Mouse (Mus musculus) kidney, postnatal 10 days (tissue): ENCODE measurements at regions not wholly inside any gene's neighbourhood (a gene's known extent, or its start where the extent isn't known, plus 50 kb on each side); places are given as distances from the start of the nearest gene placed in this dataset.

Experiments used
- DNase-seq: peaks from one replicate; pipeline ENCODE4 v3.0.0; 2021; ENCODE audit warnings: mixed read lengths

DNA sequence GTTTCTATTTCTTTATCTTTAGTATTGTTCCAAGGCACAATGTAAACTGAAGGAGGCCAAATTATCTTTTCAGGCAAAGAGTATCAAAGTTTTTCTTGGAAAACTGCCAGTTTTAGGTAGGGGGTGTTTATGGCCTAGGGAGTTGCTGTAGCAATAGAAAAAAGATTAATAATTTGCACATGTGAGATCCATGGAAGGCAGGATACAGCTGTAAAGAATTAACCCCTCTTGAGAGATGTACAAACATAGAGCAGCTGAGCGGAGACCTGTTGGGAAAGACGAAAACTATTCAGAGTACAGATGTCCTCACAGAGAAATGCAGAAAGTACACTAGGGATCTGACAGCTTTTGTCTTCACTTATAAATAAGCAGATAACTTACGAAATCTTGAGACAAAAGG lies 176.8 kb downstream of the Fign start:
- no peak for DNase-seq

DNA sequence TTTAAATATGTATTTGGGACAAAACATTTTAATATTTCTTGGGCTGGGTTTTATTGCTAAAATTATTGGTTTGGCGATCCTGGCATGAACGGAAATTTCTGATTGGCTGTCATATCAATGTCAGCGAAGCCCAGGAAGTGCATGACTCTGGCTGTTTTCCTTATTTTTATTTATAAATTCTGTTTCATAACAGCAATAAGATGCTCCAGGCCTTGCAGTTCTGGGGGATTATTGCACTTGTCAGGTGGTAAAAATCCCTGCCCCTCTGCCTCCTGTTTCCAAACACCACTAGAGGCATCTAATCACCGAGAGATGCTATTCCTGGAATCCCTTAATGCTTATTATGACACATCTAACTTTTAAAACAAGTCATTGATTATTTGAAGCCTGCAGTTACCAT lies 177.8 kb downstream of the Fign start:
- no peak for DNase-seq

DNA sequence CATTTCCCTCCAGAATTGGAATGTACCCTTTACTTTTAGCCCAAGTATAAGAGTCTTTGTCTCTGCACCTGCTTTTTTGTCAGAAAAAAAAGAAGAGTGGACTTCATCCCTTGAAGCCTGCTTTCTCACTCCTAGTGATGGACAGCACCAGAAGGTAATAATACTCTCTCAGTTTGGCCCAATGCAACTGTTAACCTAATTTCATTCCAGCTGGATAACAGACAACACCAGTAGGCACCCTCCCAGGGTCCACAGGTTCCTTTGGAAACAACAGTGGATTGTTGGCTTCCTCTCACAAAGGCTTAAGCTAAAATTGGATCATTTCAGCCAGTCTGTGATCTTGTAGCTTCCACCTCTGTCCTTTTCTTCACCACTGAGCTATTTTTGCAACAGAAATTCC lies 197.2 kb downstream of the Fign start:
- no peak for DNase-seq

DNA sequence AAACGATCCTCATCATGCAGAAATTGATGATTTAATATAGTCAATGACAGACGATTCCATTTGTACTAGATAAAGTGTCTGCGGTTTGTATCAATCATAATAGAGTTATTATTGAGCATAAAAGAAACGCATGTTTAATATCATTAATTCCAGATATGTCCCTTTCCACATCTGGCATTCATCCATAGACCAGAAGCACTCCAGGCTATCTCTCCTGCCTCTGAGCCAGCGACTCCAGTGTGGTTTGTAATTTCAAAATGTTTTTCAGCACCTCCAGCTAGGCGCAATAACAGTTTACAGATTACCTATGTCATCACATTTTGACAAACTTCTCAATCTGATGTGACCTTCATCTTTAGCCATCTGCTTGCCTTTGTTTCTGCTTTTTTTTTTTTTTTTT lies 219.4 kb downstream of the Fign start:
- no peak for DNase-seq

DNA sequence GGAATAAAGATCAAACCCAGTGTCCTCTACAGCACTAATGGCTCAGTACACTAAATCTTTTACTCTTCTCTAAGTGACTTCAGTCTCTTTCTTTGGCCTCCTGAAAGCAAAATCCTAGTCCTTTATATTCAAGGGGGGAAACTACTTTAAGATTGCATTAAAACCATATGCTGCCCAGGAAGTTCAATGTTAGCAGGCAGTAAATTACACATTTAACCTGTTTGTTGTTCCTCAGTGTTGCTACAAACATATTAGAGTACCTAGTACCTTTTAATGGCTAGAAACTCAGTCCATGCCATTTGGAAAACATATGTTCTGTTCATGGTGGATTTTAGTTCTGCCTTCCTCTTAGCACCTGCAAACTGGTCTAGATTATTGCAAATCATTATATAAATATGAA lies 220.5 kb downstream of the Fign start:
- no peak for DNase-seq

DNA sequence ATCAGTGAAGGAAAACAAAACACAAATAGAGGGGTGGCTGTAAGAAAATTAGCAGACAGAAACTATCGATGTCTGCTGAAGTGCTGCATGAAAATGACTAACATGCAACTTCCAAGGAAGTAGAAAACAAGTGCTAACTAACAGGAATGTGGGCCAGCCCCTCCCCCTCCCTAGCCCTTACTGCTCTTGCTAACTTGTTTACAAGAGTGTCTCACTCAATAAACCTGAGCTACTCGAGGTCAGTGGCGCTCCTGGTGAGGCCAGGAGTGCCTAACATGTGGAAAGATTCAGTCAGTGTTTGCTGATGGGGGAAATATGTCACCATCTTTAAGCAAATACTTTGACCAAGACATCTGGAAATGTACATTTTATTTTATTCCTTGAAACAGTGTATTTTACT lies 221.5 kb downstream of the Fign start:
- DNase-seq: peak; percentile 80

DNA sequence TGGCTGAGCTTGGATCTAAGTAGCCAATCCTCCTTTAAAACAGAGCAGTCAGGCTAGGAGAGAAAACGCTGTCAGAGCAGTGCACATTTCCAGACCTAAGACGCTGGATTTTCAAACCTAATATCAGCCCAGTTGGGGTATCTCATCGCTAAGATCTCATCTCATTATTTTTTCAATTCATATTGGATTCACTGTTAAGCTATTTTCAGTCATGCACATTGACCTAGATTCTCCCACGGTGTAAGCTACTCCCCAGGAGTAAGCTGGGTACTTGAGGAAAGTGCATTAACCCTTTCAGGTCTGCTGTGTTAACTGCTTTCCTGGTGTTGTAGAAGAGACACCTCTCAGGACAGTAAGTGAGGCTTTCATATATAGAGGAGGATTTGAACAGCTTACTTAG lies 222.7 kb downstream of the Fign start:
- DNase-seq: no peak

DNA sequence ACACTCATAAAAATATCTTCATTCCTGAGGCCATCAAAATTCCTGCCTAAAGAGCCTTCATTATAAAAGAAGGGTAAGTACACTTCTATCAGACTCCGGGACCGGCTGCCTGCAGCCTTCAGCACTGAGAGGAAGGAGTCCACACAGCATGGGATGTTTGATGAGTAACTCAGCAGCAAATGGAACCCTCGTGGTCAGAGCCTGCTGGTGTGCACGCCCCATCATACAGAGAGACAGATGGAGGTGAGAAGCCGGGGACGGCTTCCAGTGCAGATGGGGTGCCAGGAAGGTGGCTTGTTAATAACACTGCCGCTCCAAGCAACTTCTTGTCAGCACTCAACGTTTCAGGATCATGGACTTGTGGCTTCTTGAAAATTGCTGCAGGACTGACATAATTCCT lies 231.3 kb downstream of the Fign start:
- no peak for DNase-seq

DNA sequence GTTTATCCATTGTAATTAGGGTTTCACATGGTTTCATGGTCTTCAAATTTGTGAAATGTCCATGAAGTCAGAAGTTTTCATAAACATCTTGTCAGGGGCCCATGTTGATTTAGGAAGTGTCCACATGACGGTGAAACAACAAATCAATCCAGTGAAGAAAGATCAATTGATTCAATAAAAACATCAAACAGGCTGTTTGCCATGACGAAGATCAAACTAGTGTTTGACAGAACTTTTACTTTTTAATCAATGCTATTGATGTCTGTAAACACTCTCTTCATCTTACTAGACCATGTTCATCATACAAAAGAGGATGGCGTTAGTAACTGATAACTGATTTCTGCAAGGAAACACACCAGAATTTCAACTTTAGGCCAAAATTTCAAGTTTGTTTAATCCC lies 236.0 kb downstream of the Fign start:
- DNase-seq: no peak

DNA sequence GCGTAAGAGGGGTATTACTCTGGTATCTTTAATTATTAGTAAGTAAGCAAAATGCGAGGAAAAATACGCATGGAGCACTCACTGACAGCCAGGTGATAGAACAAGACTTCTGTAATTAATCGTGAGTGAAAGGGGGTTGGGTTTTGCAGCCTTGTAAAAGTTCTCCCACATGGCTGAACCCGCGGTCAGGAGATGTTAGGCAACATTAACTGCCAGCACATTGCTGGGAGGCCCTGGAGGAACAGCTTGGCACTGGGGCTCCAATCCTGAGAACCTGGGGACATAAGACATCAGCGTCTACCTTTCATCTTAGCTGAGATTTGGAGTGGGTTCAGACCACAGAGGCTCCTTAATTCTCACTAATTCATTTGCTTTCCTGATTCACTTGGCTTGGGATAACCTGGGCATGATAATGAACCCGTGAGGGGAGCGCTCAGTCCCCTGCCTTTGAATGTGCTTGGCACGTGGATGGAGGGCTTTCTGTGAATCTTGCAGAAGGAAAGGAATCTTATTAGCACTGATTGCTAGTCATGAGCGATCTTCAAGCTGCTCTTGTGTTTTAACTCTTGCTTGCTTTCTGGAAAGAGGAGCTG lies 241.3 kb downstream of the Fign start:
- DNase-seq: no peak

DNA sequence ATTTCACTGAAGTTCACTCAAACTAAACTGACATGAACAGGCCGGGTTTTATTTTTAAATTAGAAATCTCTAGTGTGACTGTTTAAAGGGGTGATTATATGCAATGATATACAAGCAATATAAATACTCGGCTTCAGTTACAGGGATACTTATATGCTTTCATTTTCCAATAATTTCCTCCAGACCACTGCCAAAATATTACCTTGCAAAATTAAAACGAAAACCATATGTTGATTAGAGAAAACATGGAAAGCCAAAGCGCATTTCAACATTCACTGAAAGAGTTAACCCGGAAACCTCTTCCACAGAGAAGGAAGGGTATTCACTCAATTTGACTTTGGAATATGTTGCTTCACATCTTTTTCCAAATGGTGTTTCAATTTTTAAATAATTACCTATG lies 242.4 kb downstream of the Fign start:
- no peak for DNase-seq

DNA sequence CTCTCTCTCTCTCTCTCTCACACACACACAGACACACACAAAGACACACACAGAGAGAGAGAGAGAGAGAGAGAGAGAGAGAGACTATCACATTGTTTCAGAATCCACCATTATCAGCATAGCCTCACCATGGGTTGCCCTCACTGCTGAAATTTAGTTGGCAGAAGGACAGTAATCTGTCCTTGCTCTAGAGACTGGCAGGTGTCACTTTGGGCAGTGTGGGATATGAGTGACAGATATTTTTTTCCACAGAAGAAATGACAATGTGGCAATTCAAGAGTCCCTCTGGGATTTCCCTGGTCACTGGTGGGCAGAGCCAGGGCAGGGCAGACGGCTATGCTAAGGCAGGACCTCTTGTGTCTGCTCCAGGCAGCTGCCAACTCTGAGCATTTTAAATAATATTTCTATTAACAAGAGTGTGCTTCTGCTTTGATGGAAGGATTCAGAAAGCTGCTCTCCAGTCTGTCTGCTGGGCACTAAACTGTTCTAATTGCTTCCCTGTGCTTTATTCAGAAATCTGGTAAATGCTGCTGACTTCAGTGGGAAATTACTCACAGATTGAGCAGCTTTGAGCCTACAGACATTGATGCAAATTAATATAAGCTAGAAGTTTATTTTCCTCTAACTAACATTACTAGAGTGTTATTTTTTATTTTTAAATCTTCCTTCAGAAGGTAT lies 243.5 kb downstream of the Fign start:
- DNase-seq: no peak

DNA sequence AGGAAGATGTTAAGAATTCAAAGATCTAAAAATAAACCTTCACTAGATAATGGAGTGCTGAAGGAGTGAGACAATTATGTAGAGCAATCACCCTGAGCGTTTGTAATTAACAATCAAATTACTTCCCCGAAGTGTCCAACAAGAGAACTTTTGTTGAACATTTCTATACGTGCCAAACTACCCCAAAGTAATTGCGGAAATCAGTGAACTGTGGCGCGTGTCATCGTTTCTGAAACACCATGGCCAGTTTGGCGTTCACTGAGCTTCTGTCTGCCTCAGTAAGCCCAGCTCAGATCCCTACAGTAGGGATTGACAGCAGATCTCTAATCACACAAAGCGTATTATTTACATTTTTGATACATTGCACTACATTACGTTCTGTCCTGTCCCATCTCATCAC lies 244.6 kb downstream of the Fign start:
- DNase-seq: no peak

DNA sequence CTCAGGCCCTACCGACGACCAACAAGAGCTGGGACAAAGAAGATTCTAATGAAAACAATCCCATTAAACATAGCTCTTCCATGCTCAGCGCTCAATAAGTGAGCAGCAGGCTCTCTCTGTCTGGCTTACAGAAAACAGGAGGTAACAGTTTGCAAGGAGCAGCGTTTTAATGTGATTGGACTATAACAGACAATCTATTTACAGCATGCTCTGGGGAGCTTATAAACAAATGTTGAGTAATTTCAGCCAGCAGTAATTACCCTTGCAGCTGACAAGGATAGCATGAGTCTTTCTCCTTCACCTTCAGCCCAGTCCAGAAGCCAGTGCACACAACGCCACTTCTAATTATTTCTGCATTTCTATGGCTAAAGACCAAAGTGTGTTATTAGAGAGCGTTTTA lies 245.6 kb downstream of the Fign start:
- no peak for DNase-seq

DNA sequence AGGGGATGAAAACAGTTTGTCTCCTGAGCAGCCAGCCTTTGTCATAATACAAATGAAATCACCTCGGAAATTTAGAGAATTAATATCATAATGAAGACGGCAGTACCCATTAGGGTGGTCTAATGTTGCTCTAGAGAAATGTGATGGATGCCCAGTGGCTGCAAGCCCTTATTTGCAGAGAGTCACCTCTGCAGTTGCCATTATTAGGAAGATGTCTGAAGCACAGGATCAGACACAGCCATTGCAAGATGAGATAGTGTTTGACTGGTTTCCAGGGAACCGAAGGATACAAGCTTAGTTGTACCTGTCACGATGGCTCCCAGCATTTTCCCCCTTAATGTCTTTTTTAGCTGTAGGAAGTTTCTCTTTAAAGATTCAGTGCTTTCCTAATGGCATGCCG lies 247.8 kb downstream of the Fign start:
- no peak for DNase-seq

DNA sequence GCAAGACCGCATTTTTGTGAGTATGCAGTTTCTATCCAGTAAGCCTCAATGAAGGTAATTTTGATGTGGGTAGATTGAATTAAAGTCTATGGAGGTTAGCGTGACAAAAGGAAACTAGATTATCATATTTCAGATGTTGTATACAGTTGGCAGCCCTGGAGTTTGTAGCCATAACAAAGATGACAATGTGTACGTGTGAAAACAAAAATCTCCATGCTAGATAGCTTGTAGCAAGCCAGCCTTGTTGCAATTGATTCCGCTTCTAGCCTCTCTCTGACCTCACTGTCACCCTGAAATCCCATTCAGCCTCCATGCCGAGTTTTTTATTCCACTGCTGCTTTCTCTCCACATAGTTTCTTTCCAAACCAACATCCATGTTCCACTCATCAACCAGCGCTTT lies 248.4 kb downstream of the Fign start:
- no peak for DNase-seq

DNA sequence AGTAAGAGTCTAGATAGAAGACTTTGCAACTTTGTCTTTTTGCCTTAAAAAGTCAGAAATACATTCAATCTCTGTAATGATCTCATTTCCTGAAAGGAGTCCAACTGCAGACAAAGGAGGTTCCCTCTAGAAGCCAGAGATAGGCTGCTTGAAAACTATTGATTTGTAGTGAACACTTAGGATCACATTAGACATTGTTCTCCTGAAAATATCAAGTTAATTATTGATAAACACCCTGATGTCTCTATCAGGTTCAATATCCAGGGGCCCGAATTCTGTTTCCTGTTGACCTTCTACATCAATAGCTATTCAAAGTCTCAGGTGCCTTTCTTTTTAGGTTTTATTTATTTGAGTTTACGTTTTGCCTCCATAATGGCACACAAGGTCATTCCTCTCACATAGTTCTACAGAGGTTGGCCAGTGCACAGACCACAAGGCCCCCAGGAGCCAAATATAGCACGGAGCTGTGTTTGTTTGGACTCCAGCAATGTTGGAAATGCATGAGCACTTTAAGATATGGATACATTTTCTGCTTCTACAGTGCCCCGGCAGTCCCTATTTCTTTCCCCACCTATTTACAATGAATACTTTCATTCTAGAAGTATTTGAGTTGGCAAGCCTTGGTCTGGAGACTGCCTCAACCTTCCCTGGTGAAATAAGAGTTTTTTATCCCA lies 265.7 kb downstream of the Fign start:
- no peak for DNase-seq

DNA sequence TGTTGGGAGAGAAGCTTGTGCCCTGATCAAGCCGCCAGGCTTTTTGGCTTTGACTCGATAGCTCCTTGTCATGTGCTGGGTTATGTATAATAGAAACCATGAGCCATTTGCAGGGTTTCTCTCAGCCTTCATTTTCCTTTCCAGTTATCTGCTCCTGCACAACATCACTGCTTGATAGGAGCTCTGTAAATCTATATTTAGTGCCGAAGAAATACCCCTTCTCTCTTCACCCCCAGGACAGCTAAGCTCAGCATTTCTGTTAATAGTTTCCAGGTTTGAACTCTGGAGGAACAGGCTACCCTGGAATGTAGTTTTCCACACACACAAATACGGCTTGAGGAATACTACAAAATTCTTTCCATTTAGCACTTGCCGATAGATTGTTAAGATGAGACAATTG lies 267.4 kb downstream of the Fign start:
- no peak for DNase-seq

DNA sequence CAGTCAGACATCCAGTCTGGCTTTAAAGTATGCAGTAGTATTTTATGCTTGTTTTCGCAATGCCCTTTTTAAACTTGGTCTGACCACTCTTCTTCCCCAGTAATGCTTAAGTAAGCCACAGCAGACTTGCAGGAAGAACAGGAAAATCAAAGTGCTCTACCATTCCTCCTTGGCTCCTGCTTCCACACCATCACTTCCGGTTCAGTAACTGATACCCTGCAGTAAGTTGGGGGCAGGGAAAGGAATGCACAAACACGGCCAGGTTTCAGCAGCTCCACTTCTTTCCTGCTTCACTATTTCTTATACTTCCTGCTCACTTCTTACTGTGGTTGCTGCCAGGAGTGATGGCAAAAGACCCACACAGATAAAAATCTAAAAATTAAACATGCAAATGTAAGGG lies 269.2 kb downstream of the Fign start:
- DNase-seq: no peak

DNA sequence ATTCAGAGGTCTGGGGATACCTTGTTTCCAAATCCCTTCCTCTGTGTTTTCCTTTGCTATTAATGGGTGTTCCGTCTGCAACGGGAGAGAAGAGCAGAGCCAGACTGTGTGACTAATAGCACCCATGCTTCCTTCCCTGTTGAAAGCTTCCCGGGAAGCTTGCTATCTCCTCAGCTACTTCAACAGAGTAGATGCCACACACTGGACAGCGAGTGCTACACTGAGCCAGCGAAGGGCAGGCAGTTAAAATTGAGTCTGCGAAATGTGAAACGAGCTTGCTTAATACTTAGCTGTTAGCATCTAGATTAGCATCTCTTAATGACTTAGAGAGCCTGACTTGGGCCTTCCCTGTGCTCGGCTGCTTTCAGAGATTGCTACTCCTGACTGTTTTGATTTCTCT lies 278.4 kb downstream of the Fign start:
- no peak for DNase-seq
